Mouse (Mus musculus): ENCODE results near the gene Msi2. TPM values are rescaled to one million over a fixed set of nuclear protein-coding genes. Genes with fewer than 3 reads are reported as not detected.
A peak's percentile ranks its signal among the peaks of the same experiment; 100 is the strongest.

Msi2 gene
- polyA plus RNA-seq, 1 experiment from 2014 or later: 13.1 TPM

DNA sequence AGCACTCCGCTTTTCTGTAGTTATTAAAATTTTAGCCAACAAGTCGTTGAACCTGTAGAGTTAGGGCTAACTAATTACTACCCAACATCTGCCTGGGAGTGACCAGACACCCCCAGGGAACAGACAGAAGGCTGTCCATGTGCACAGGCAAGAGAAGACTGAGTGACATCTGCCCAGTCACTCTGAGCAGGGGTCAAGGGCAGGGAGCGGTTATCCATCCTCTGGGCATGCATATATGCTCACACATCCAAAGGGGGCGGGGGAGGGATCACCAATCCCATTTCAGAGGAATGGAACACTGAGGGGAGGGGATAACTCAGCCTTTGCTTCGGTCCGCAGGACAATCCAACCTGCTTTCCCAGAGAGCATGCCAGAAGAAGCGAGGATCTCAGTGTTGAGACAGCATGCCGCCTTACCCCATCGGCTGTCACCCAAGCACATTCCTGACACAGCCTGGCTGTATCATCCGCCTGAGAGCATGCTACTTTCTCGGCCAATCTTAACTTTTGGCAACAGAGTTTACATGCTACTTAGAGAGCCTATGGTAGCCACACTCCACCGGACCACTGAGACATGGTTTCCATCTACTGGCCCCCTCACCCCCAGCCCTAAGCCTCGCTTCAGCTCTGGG, 179.5 kb downstream of the Msi2 start:
- ATAC-seq (ENCODE audit: insufficient number of reproducible peaks, low FRiP score, low TSS enrichment, low read depth): no peak
- no peak overlapping the region for H3K27ac ChIP-seq
- no peak overlapping the region for H3K4me3 ChIP-seq
- no peak overlapping the region for H3K9ac ChIP-seq
- no peaks in the 10 kb centered on the region for H3K9me3 ChIP-seq
- 75% methylated on average over 13 of the region's 13 CpGs for WGBS
- H3K27me3 ChIP-seq: no peaks in the 10 kb centered on the region
- peaks cover 45% of the 10 kb centered on the region for H3K4me1 ChIP-seq
- H3K36me3 ChIP-seq: no peaks in the 10 kb centered on the region
- no peak overlapping the region for H3K4me2 ChIP-seq

DNA sequence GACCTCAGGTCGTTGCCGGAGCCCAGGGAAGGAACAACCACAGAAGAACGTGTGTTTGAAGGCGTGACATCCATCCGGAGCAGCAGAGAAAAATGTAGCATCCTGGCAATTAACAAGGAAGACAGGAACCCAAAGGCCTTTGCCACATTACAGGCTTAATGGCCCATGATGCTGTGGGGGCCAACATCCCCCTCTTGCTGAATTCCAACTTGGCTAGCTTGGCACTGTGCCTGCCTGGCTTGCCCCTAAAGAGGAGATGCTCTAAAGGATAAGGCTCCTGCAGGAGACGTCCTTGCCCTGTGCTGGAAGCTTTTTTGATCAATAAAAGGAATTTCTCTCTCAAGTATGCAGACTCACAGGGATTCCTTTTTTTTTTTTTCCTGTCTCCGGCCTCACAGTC, 181.0 kb downstream of the Msi2 start:
- no peak overlapping the region for H3K9ac ChIP-seq
- H3K27ac ChIP-seq: no peak overlapping the region
- no peak for ATAC-seq (ENCODE audit: insufficient number of reproducible peaks, low FRiP score, low TSS enrichment, low read depth)
- no peak overlapping the region for H3K4me2 ChIP-seq
- no peaks in the 10 kb centered on the region for H3K36me3 ChIP-seq
- no peaks in the 10 kb centered on the region for H3K9me3 ChIP-seq
- no peaks in the 10 kb centered on the region for H3K27me3 ChIP-seq
- WGBS: 74% methylated on average over 7 of the region's 7 CpGs
- peaks cover 33% of the 10 kb centered on the region for H3K4me1 ChIP-seq
- H3K4me3 ChIP-seq: no peak overlapping the region

- H3K4me1 ChIP-seq: peaks cover 29% of the 10 kb centered on the region
- H3K4me2 ChIP-seq: no peak overlapping the region
- no peaks in the 10 kb centered on the region for H3K27me3 ChIP-seq
- H3K9ac ChIP-seq: no peak overlapping the region
- no peak overlapping the region for H3K4me3 ChIP-seq
- H3K36me3 ChIP-seq: no peaks in the 10 kb centered on the region
- no peak for ATAC-seq (ENCODE audit: insufficient number of reproducible peaks, low FRiP score, low TSS enrichment, low read depth)
- H3K9me3 ChIP-seq: no peaks in the 10 kb centered on the region
- 91% methylated on average over 2 of the region's 2 CpGs for whole genome bisulfite sequencing
- no peak overlapping the region for H3K27ac ChIP-seq
Observed at GRCm38 (mm10) chr11:88536861-88537260, 181.5 kb downstream of the Msi2 start.

GRCm38 (mm10) chr11:88534331-88534929, 183.9 kb downstream of the Msi2 start:
- no peak overlapping the region for H3K9ac ChIP-seq
- peaks cover 21% of the 10 kb centered on the region for H3K4me1 ChIP-seq
- H3K9me3 ChIP-seq: no peaks in the 10 kb centered on the region
- H3K27me3 ChIP-seq: no peaks in the 10 kb centered on the region
- H3K4me2 ChIP-seq: no peak overlapping the region
- no peaks in the 10 kb centered on the region for H3K36me3 ChIP-seq
- ATAC-seq (ENCODE audit: insufficient number of reproducible peaks, low FRiP score, low TSS enrichment, low read depth): no peak
- no peak overlapping the region for H3K4me3 ChIP-seq
- WGBS: 34% methylated on average over 11 of the region's 11 CpGs
- H3K27ac ChIP-seq: no peak overlapping the region

- WGBS: 80% methylated on average over 2 of the region's 2 CpGs
- Histone ChIP-seq H3K36me3 (no peaks in the 10 kb centered on the region), H3K4me1 (peaks cover 28% of the 10 kb centered on the region), H3K9ac (no peak overlapping the region), H3K27ac (no peak overlapping the region), H3K4me3 (no peak overlapping the region), H3K27me3 (no peaks in the 10 kb centered on the region), H3K9me3 (no peaks in the 10 kb centered on the region), H3K4me2 (no peak overlapping the region)
- no peak for ATAC-seq (ENCODE audit: insufficient number of reproducible peaks, low FRiP score, low TSS enrichment, low read depth)
Observed at GRCm38 (mm10) chr11:88532016-88532415, 186.3 kb downstream of the Msi2 start.

GRCm38 (mm10) chr11:88530032-88530431, 188.3 kb downstream of the Msi2 start:
- no peak overlapping the region for H3K4me3 ChIP-seq
- H3K4me1 ChIP-seq: peaks cover 45% of the 10 kb centered on the region
- WGBS: 86% methylated on average over 4 of the region's 4 CpGs
- no peak overlapping the region for H3K9ac ChIP-seq
- H3K27me3 ChIP-seq: no peaks in the 10 kb centered on the region
- no peak overlapping the region for H3K27ac ChIP-seq
- no peaks in the 10 kb centered on the region for H3K9me3 ChIP-seq
- no peak overlapping the region for H3K4me2 ChIP-seq
- no peak for ATAC-seq (ENCODE audit: insufficient number of reproducible peaks, low FRiP score, low TSS enrichment, low read depth)
- H3K36me3 ChIP-seq: no peaks in the 10 kb centered on the region

DNA sequence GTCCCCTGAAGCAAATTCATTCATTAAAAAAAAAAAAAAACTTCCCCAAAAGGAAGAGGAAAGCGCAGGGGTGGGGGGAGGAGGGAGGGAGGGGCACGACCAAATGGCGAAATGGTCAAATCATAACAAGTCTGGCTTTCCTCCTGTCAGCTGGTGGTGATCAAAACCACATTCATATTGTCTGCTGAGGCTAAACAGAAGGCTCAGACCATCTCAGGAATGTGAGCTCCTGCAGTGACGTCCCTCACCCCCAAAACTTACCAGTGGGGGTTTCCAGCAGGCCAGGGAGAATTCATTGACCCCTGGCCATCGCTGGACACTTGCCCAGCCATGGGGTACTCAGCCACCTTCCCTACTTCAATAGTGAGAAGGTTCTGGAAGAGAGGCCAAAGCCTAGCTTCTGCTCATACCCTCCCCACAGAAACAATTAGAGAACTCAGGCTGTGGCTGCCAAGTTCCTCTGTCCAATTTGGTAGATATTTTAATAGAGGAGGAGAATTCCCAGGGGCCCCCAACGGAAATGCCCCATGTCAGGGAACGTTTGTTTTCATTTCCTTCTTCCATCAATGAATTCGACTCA, 189.7 kb downstream of the Msi2 start:
- H3K4me1 ChIP-seq: peaks cover 55% of the 10 kb centered on the region
- no peak overlapping the region for H3K27ac ChIP-seq
- H3K27me3 ChIP-seq: no peaks in the 10 kb centered on the region
- no peak overlapping the region for H3K4me3 ChIP-seq
- H3K9me3 ChIP-seq: no peaks in the 10 kb centered on the region
- no peak overlapping the region for H3K9ac ChIP-seq
- no peak for ATAC-seq (ENCODE audit: insufficient number of reproducible peaks, low FRiP score, low TSS enrichment, low read depth)
- no peaks in the 10 kb centered on the region for H3K36me3 ChIP-seq
- H3K4me2 ChIP-seq: no peak overlapping the region
- WGBS: 18% methylated on average over 8 of the region's 8 CpGs

DNA sequence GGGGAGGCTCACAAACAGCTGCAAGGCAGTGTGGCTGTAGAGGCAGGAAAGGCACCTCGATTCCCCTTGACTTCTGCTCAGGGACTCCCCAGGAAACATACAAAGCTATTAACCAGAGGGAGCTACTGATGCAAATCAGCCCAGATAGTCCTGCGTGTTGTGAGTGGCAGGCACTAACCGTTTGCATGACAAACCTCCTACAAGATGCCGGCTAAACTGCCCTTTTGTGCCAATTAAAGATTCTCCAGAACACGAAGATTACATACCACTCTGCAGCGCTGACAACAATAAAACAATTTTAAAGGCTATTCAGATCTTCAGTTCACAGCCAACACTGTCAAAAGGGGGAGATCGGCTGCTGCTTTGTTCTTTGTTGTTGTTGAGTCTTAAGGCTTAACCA, 191.6 kb downstream of the Msi2 start:
- Histone ChIP-seq H3K27ac (no peak overlapping the region), H3K4me3 (no peak overlapping the region)

GRCm38 (mm10) chr11:88524790-88525575, 193.3 kb downstream of the Msi2 start:
- H3K9ac ChIP-seq: no peak overlapping the region
- H3K4me3 ChIP-seq: no peak overlapping the region
- no peaks in the 10 kb centered on the region for H3K36me3 ChIP-seq
- H3K4me1 ChIP-seq: peaks cover 63% of the 10 kb centered on the region
- H3K27me3 ChIP-seq: no peaks in the 10 kb centered on the region
- 21% methylated on average over 10 of the region's 10 CpGs for WGBS
- H3K27ac ChIP-seq: peak overlapping the region; percentile 76
- no peak overlapping the region for H3K4me2 ChIP-seq
- no peaks in the 10 kb centered on the region for H3K9me3 ChIP-seq
- peak; percentile 66 for ATAC-seq (ENCODE audit: insufficient number of reproducible peaks, low FRiP score, low TSS enrichment, low read depth)

More for the DNA sequence above, 191.6 kb downstream of the Msi2 start:
- no peaks in the 10 kb centered on the region for H3K27me3 ChIP-seq
- WGBS: 26% methylated on average over 7 of the region's 7 CpGs
- H3K4me2 ChIP-seq: no peak overlapping the region
- peaks cover 63% of the 10 kb centered on the region for H3K4me1 ChIP-seq
- no peaks in the 10 kb centered on the region for H3K36me3 ChIP-seq
- ATAC-seq (ENCODE audit: insufficient number of reproducible peaks, low FRiP score, low TSS enrichment, low read depth): no peak
- H3K9me3 ChIP-seq: no peaks in the 10 kb centered on the region
- no peak overlapping the region for H3K9ac ChIP-seq

DNA sequence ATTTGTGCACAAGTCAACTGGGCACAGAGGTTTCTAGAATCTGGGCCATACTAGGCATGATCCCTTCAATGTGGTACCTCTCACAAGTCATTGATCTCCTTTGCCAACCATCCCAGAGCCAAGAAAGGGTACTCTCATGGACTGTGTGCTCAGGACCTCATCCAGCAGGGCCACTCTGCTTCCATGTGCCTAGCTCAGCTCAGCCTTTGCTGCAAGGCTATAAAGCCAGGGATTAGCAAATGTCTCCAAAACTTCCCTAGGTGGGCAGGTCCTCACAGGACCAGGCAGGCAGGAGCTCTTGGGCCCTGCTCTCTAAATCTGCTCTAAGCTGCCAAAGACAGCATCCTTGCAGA, 193.9 kb downstream of the Msi2 start:
- no peaks in the 10 kb centered on the region for H3K27me3 ChIP-seq
- no peaks in the 10 kb centered on the region for H3K9me3 ChIP-seq
- H3K9ac ChIP-seq: no peak overlapping the region
- peaks cover 63% of the 10 kb centered on the region for H3K4me1 ChIP-seq
- peak overlapping the region; percentile 76 for H3K27ac ChIP-seq
- H3K4me3 ChIP-seq: no peak overlapping the region
- no peaks in the 10 kb centered on the region for H3K36me3 ChIP-seq
- peak; percentile 70; the same call in 1 of the 2 replicates for ATAC-seq (ENCODE audit: insufficient number of reproducible peaks, low FRiP score, low TSS enrichment, low read depth)
- no peak overlapping the region for H3K4me2 ChIP-seq

GRCm38 (mm10) chr11:88523921-88524320, 194.4 kb downstream of the Msi2 start:
- H3K27ac ChIP-seq: 0 out of 2 replicates have a peak overlapping the region, but pooled peaks have one; percentile 76

DNA sequence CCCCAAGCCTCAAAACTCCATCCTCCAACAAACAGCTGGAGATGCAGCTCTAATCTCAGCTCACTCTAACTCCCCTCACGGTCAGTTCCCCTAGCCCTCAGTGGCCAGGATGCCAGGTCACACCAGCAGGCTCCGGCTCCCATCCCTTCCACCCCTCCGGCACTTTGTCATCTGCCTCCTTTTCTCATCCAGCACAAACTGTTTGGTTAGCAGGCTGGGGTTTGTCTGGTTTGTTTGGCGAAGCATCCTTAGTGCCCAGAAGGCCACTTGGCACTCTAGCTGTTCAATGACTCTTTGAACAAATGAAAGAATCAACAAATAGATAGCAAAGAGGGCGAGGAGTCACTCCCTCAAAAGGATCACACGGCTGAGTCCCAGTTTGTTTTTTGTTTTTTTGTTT, 194.8 kb downstream of the Msi2 start:
- Histone ChIP-seq H3K4me1 (peaks cover 55% of the 10 kb centered on the region), H3K36me3 (no peaks in the 10 kb centered on the region), H3K27me3 (no peaks in the 10 kb centered on the region), H3K4me3 (no peak overlapping the region), H3K27ac (0 out of 2 replicates have a peak overlapping the region, but pooled peaks have one; percentile 22), H3K4me2 (no peak overlapping the region), H3K9ac (no peak overlapping the region), H3K9me3 (no peaks in the 10 kb centered on the region)
- no peak for ATAC-seq (ENCODE audit: insufficient number of reproducible peaks, low FRiP score, low TSS enrichment, low read depth)
- WGBS: 83% methylated on average over 6 of the region's 6 CpGs

More at GRCm38 (mm10) chr11:88523921-88524320, 194.4 kb downstream of the Msi2 start:
- no peak overlapping the region for H3K4me3 ChIP-seq
- no peaks in the 10 kb centered on the region for H3K9me3 ChIP-seq
- H3K9ac ChIP-seq: no peak overlapping the region
- H3K36me3 ChIP-seq: no peaks in the 10 kb centered on the region
- H3K4me2 ChIP-seq: no peak overlapping the region
- H3K4me1 ChIP-seq: peaks cover 59% of the 10 kb centered on the region
- ATAC-seq (ENCODE audit: insufficient number of reproducible peaks, low FRiP score, low TSS enrichment, low read depth): no peak
- no peaks in the 10 kb centered on the region for H3K27me3 ChIP-seq
- WGBS: 48% methylated on average over 4 of the region's 4 CpGs
